Mouse (Mus musculus): ENCODE results near the gene Esrp2.

The Esrp2 gene

DNA sequence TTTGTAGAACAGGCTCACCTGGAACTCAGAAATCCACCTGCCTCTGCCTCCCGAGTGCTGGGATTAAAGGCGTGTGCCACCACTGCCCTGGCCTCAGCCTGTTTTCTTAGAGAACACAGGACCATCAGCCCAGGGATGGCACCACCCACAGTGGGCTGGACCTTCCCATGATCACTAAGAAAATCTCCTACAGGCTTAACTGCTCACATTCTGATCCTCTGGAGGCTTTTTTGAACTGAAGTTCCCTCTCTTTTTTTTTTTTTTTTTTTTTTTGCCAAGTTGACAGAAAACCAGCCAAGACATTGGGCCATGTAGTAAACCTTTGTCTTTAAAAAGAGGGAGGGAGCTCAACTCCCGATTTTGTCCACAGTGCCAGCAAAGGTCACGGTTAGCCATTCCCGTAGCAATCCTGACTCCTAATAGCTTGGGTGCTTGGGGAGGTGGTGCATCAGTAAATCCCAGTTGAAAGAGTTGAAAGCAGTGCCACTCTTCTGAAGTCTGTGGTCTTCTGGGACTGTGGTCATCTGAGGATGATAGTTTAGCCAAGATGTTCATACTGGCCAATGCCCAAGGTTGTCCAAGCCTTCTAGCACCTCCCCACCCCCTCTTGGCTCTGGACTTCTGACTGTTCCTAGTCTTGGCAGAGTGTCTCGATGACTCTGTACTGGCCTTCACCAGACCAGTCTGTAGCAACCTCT, 11.2 kb upstream of the Esrp2 start:
- DNase-seq (ENCODE audit: low read depth, low spot score) = no peak

- DNase-seq (ENCODE audit: low read depth, low spot score) = no peak
These were observed 9.2 kb upstream of the Esrp2 start for GRCm38 (mm10) chr8:106146014-106146413.

- DNase-seq (ENCODE audit: low read depth, low spot score) = no peak
These were observed 8.6 kb upstream of the Esrp2 start for GRCm38 (mm10) chr8:106145331-106145730.

- DNase-seq (ENCODE audit: low read depth, low spot score) = peak; percentile 83
These were observed 4.0 kb upstream of the Esrp2 start for GRCm38 (mm10) chr8:106140769-106141168.

DNA sequence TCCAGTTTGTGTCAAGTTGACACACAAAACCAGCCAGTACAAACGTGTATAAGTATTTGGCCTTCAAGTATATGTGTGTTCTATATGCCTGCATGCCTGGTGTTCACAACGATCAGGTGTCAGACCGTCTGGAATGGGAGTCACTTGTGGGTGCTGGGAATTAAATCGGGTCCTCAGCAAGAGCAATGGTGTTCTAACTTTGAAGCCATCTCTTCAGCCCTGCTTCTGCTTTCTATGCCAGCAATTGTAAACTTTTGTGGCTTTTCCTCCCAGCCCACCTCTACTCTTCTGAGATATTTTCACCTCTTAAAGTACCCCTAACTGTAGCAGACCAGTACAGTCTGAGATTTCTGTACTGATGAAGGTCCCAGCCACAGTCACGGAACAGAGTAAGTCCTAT, 3.4 kb upstream of the Esrp2 start:
- DNase-seq (ENCODE audit: low read depth, low spot score) = no peak

GRCm38 (mm10) chr8:106138616-106139015, 1.8 kb upstream of the Esrp2 start:
- DNase-seq (ENCODE audit: low read depth, low spot score) = no peak

DNA sequence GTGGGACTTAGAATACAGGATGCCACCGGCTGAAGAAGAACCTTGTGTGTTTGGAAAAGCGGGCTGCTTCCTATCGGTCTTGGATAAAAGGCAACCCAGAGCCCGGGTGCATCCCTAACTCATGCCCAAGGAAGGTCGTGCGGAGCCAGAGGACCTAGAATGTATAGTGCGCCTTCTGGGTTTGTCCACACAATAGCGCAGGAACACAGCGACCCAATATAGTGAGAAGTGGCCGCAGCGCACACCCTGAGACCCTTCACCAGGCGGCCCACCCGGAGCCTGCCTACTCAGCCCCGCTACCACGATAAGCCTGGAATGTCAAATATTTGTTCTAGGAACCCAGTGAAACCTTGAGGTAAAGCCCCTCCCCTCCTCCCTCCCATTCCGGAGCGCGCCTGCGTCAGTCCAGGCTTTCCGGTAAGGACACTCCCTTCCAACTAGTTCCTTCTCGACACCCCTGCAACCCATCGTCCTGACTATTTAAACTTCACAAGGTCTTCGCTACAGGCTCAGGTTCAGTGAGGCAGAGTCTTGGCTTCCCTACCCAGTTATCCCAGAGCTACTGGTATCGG, 1.2 kb upstream of the Esrp2 start:
- no peak for DNase-seq (ENCODE audit: low read depth, low spot score)

DNA sequence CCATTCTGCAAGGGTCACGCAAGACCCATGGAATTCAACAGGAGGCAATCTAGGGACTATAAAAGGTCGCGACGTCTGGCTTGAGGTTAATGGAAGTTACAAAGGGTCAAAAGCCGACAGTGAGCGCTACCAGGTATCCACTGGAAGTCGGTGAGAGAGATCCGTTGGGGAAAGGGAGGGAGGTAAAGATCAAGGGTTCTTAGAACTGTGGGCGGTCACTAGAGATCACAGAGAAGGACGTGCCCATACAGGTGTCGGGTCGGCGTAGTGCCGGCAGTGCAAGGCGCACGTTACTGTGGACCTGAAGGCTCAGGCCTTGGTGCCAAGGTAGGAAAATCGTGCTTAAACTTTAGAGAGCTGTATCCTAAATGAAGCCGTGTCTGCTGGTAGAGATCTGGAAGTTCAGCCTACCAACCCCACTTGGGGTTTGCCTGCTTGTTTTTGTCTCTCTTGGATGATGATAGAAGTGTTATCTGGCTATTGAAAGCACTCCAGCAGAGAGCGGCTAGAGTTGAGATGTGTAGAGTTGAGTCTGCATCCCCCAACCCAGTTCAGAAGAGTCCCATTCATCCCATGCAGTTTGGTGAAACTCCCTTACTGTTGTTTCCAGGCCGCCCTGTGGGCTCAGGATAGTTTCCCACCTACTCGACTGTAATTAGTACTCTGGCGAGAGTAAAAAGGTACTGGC, 588 bp upstream of the Esrp2 start:
- no peak for DNase-seq (ENCODE audit: low read depth, low spot score)

- DNase-seq (ENCODE audit: low read depth, low spot score) = no peak
These were observed 1.1 kb downstream of the Esrp2 start for GRCm38 (mm10) chr8:106135672-106136071.

DNA sequence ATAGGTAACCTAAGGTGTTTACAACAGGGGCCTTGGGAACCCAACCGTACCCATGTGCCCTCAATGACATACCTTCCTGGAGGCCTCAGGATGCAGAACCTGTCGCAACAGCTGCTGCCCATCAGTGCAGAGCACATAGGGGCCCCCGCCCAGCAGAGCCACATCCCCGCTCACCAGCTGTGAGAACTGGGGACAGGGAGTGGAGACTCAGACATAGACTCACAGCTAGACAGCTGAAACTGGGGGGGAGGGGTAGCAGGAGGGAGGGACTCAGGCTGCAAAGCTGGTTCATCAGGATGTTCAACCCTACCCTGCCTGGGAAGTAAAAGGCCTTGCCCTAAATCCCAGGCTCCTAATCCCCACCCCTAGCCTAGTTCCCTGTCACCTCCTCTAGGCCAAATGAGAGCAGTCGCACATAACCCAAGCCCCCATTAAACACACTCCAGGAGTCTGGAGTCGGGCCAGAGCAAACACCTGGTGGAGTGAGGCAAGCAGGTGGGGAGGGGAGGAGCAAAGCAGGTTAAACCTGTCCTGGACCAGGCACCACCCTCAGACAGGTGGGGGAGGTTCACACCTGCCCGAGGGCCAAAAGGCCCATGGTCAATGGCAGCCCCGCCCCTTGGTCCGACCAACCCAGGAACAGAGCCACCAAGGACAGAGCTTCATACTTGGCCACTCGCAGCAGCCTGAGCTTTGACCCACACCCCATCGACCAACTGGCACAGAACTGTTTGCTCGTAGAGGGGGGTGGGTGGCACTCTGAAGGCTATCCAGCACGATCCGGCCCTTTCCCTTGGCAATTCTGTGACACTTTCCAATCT, 1.8 kb downstream of the Esrp2 start:
- DNase-seq (ENCODE audit: low read depth, low spot score) = no peak

GRCm38 (mm10) chr8:106133946-106134345, 2.8 kb downstream of the Esrp2 start:
- DNase-seq (ENCODE audit: low read depth, low spot score) = no peak

DNA sequence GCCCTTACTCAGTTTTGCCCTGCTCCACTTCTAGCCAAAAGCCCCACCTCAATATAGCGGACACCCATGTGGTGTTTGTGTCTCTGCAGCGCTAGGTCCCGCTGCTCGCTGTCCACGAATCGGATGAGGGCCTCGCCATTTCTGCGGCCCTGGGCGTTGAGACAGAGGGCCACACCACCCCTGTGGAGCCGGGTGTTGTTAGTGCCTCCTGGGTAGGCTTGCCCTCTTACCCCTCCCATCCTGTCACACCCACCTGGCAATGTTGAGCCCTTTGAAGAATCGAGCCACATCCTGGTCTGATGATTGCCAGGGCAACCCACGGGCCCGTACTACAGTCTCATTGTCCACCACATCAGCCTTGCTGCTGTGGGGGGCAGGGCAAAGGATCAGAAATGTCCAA, 3.2 kb downstream of the Esrp2 start:
- no peak for DNase-seq (ENCODE audit: low read depth, low spot score)

- DNase-seq (ENCODE audit: low read depth, low spot score) = no peak
These were observed 4.4 kb downstream of the Esrp2 start for GRCm38 (mm10) chr8:106132356-106132755.

DNA sequence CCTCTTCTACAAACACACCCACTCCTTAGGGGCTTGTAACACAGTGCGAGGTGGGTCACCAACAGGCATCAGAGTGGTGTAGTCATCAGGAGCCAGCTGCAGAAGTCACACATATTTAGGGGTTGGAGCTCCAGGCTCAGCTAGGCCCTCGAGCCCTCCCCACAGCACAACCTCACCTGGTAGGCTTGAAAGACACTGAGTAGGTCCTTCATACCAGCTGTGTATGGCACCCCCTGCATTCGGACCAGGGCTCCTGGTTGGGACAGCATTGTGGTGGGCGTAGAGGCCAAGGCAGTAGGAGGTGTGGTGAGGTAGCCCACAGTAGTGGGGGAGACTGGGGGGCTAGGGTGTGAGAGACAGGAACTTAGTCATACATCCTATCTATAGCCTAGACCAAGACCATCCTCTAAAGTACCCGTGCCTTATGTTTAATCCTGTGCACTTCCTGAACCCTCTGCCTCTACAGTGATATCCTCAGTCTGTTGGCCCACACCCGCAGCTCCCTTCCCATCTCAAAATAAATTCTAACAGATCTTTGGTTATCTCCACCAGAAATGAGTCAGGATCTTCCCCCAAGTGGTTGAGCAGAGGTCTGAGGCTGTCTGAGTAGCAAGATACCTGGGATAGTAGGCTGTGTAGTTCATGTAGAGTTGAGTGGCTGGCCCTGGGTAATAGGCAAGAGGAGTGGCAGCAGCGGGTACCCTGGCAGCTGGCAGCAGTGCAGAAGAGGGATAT, 5.1 kb downstream of the Esrp2 start:
- no peak for DNase-seq (ENCODE audit: low read depth, low spot score)

GRCm38 (mm10) chr8:106131021-106131420, 5.8 kb downstream of the Esrp2 start:
- DNase-seq (ENCODE audit: low read depth, low spot score) = no peak

DNA sequence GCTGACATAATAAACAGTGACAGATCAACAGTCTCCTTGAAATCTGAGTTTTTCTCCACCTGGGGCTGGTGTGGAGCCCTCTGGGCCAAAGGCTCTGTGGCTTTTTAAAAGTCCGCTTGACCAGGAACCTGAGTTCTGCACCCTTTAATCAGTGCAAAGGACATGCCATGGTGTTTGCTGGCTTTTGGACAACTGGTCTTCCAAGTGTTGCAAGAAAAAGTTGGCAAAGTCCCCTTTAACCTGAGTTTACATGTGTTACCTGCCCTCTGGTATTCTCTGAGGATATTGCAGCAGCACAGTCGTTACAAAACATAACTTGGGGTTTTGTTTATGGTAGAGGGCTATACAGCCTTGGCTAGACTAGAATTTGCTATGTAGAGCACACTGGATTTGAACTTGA, 6.3 kb downstream of the Esrp2 start:
- no peak for DNase-seq (ENCODE audit: low read depth, low spot score)

- DNase-seq (ENCODE audit: low read depth, low spot score) = no peak
These were observed 6.8 kb downstream of the Esrp2 start for GRCm38 (mm10) chr8:106129997-106130396.

- DNase-seq (ENCODE audit: low read depth, low spot score) = no peak
These were observed 7.4 kb downstream of the Esrp2 start for GRCm38 (mm10) chr8:106129232-106129930.

DNA sequence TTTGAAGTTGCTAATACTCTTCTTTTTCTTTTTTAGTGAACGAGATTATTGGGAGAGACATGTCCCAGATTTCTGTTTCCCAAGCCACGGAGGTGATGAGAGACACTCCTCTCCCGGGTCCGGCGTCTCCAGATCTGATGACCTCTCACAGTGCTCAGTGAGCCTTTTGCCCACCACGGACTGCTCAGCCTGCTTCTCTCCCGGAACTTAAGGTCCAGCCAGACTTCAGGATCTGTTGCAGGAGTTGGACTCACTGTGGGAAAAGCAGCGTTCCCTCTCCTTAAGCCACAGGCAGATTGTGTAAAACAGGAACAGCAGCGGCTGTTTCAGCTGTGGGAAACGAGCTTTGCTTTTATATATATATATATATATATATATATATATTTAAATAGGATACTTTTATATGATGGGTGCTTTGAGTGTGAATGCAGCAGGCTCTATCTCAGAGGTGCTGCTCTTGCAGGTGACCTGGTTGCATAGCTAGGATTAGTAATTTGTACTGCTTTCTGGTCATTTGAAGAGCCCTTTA, 8.8 kb downstream of the Esrp2 start:
- no peak for DNase-seq (ENCODE audit: low read depth, low spot score)

GRCm38 (mm10) chr8:106127054-106127453, 9.7 kb downstream of the Esrp2 start:
- no peak for DNase-seq (ENCODE audit: low read depth, low spot score)

GRCm38 (mm10) chr8:106126055-106126454, 10.7 kb downstream of the Esrp2 start:
- DNase-seq (ENCODE audit: low read depth, low spot score) = no peak
